Mouse (Mus musculus) forebrain, embryonic 16.5 days (tissue): Measurements from ENCODE around the gene Tmem88. TPM values are rescaled to one million over a fixed set of nuclear protein-coding genes. Genes with fewer than 3 reads are reported as not detected.

Source experiments
- ATAC-seq: fragments of 200-750 bp; cut with Nextera tagmentation; 2 replicates; pipeline ENCODE4 v1.8.0; 2017; ENCODE audit warnings: mild to moderate bottlenecking, moderate library complexity
- H3K27ac ChIP-seq: fragments of 300-500 bp; sonication (generic); 2 replicates; pipeline ENCODE4 v1.5.1; 2014; ENCODE audit warnings: low read length, control low read depth
- H3K27me3 ChIP-seq: fragments of 300-500 bp; sonication (generic); replicated peaks from 2 replicates; pipeline ENCODE4 v1.6.1; 2014; ENCODE audit warnings: low read length; ENCODE audit not compliant: control insufficient read depth, insufficient read depth
- H3K36me3 ChIP-seq: fragments of 300-500 bp; sonication (generic); 2 replicates; pipeline ENCODE4 v1.6.1; 2014; ENCODE audit not compliant: control insufficient read depth, insufficient read depth
- H3K4me1 ChIP-seq: fragments of 300-500 bp; sonication (generic); replicated peaks from 2 replicates; pipeline ENCODE4 v1.6.1; 2014; ENCODE audit warnings: low read length; ENCODE audit not compliant: control insufficient read depth, insufficient read depth
- H3K4me2 ChIP-seq: fragments of 300-500 bp; sonication (generic); 2 replicates; pipeline ENCODE4 v1.6.1; 2014; ENCODE audit warnings: mild to moderate bottlenecking, low read length, control low read depth
- H3K4me3 ChIP-seq: fragments of 300-500 bp; sonication (generic); replicated peaks from 2 replicates; pipeline ENCODE4 v1.5.1; 2014; ENCODE audit warnings: mild to moderate bottlenecking, low read length, control low read depth
- H3K9ac ChIP-seq: fragments of 300-500 bp; sonication (generic); replicated peaks from 2 replicates; pipeline ENCODE4 v1.6.1; 2014; ENCODE audit warnings: low read depth, low read length, control low read depth
- H3K9me3 ChIP-seq: fragments of 300-500 bp; sonication (generic); 2 replicates; pipeline ENCODE4 v1.6.1; 2016; ENCODE audit warnings: low read length; ENCODE audit not compliant: control insufficient read depth
- WGBS: fragments of 180-500 bp; shearing (Covaris S2); extraction: QIAGEN DNeasy Blood & Tissue Kit; methylation state at CpG from one replicate; pipeline ENCODE4 v1.1.7; 2014; 5-methylcytosine and 5-hydroxymethylcytosine counted together
- polyA plus RNA-seq: library from polyadenylated mRNA; unstranded; fragments of >200 nt; fragmentation: Nextera tagmentation; extraction: Ambion mirVana; gene quantifications from 2 replicates; pipeline ENCODE4 v1.2.1, GENCODE M21; 2015

The Tmem88 gene
- polyA plus RNA-seq, 1 experiment from 2014 or later: 5.9 TPM

GRCm38 (mm10) chr11:69375646-69376045 lies 22.4 kb downstream of the Tmem88 start:
- Histone ChIP-seq H3K36me3 (no peaks in the 10 kb centered on the region), H3K4me1 (peaks cover 24% of the 10 kb centered on the region), H3K9ac (no peak overlapping the region), H3K27me3 (no peaks in the 10 kb centered on the region), H3K4me2 (no peak overlapping the region), H3K27ac (no peak overlapping the region), H3K4me3 (no peak overlapping the region), H3K9me3 (no peaks in the 10 kb centered on the region)
- WGBS: 86% methylated on average over 4 of the region's 4 CpGs
- no peak for ATAC-seq

- peak overlapping the region; percentile 95 for H3K27ac ChIP-seq
- no peak for ATAC-seq
These were observed 24.6 kb downstream of the Tmem88 start for GRCm38 (mm10) chr11:69373223-69373965.

GRCm38 (mm10) chr11:69372780-69373170 lies 25.3 kb downstream of the Tmem88 start:
- Histone ChIP-seq H3K4me2 (no peak overlapping the region), H3K27me3 (no peaks in the 10 kb centered on the region), H3K9ac (no peak overlapping the region), H3K36me3 (no peaks in the 10 kb centered on the region), H3K4me1 (peaks cover 27% of the 10 kb centered on the region), H3K27ac (peak overlapping the region; percentile 95), H3K9me3 (no peaks in the 10 kb centered on the region), H3K4me3 (no peak overlapping the region)
- ATAC-seq: no peak
- 64% methylated on average over 3 of the region's 3 CpGs for WGBS

More at GRCm38 (mm10) chr11:69373223-69373965, 24.6 kb downstream of the Tmem88 start:
- peaks cover 27% of the 10 kb centered on the region for H3K4me1 ChIP-seq
- H3K9me3 ChIP-seq: no peaks in the 10 kb centered on the region
- no peak overlapping the region for H3K9ac ChIP-seq
- no peak overlapping the region for H3K4me3 ChIP-seq
- no peaks in the 10 kb centered on the region for H3K27me3 ChIP-seq
- WGBS: 92% methylated on average over 16 of the region's 16 CpGs
- no peak overlapping the region for H3K4me2 ChIP-seq
- H3K36me3 ChIP-seq: no peaks in the 10 kb centered on the region

- 29% methylated on average over 12 of the region's 12 CpGs for WGBS
- H3K27ac ChIP-seq: peak overlapping the region; percentile 95
- peak; percentile 43 for ATAC-seq
- H3K9ac ChIP-seq: peak overlapping the region; percentile 41; the same call in 1 of the 2 replicates
- H3K27me3 ChIP-seq: no peaks in the 10 kb centered on the region
- H3K36me3 ChIP-seq: no peaks in the 10 kb centered on the region
- peaks cover 27% of the 10 kb centered on the region for H3K4me1 ChIP-seq
- H3K4me3 ChIP-seq: peak overlapping the region; percentile 2; the same call in 1 of the 2 replicates
- H3K4me2 ChIP-seq: peak overlapping the region; percentile 45
- H3K9me3 ChIP-seq: no peaks in the 10 kb centered on the region
These were observed 25.8 kb downstream of the Tmem88 start for GRCm38 (mm10) chr11:69372056-69372779.

- ATAC-seq: peak; percentile 9; the same call in 1 of the 2 replicates
- WGBS: 28% methylated on average over 12 of the region's 12 CpGs
- Histone ChIP-seq H3K4me3 (peak overlapping the region; percentile 2; the same call in 1 of the 2 replicates), H3K4me2 (peak overlapping the region; percentile 45), H3K36me3 (no peaks in the 10 kb centered on the region), H3K27ac (peak overlapping the region; percentile 95), H3K9ac (peak overlapping the region; percentile 41), H3K4me1 (peaks cover 27% of the 10 kb centered on the region), H3K9me3 (no peaks in the 10 kb centered on the region), H3K27me3 (no peaks in the 10 kb centered on the region)
These were observed 26.4 kb downstream of the Tmem88 start for GRCm38 (mm10) chr11:69371601-69372000.

- H3K4me3 ChIP-seq: peak overlapping the region; percentile 21
- peaks cover 30% of the 10 kb centered on the region for H3K4me1 ChIP-seq
- ATAC-seq: no peak
- no peaks in the 10 kb centered on the region for H3K27me3 ChIP-seq
- peak overlapping the region; percentile 95 for H3K27ac ChIP-seq
- H3K9me3 ChIP-seq: no peaks in the 10 kb centered on the region
- H3K36me3 ChIP-seq: no peaks in the 10 kb centered on the region
- peak overlapping the region; percentile 41; the same call in 1 of the 2 replicates for H3K9ac ChIP-seq
- H3K4me2 ChIP-seq: peak overlapping the region; percentile 45
- 20% methylated on average over 9 of the region's 9 CpGs for WGBS
These were observed 27.2 kb downstream of the Tmem88 start for GRCm38 (mm10) chr11:69370817-69371215.

GRCm38 (mm10) chr11:69369990-69370816 lies 27.8 kb downstream of the Tmem88 start:
- peaks cover 36% of the 10 kb centered on the region for H3K4me1 ChIP-seq

GRCm38 (mm10) chr11:69369215-69369989 lies 28.6 kb downstream of the Tmem88 start, which contains the start of gene Chd3:
TSS of gene Chd3 (minus strand) at chr11:69369406.
- under 1% methylated on average over 19 of the region's 34 CpGs for WGBS
- Histone ChIP-seq H3K9ac (peak within 1 kb of the TSS; percentile 99), H3K4me1 (peaks cover 44% of the 10 kb centered on the region), H3K4me3 (peak within 1 kb of the TSS; percentile 67), H3K27me3 (no peaks in the 10 kb centered on the region), H3K9me3 (no peaks in the 10 kb centered on the region), H3K27ac (peak within 1 kb of the TSS; percentile 100), H3K4me2 (peak within 1 kb of the TSS; percentile 98), H3K36me3 (no peaks in the 10 kb centered on the region)
- no peak for ATAC-seq

More at GRCm38 (mm10) chr11:69369990-69370816, 27.8 kb downstream of the Tmem88 start:
- Histone ChIP-seq H3K4me3 (peak overlapping the region; percentile 67), H3K27ac (peak overlapping the region; percentile 100), H3K27me3 (no peaks in the 10 kb centered on the region), H3K4me2 (peak overlapping the region; percentile 98), H3K9me3 (no peaks in the 10 kb centered on the region), H3K9ac (peak overlapping the region; percentile 99), H3K36me3 (no peaks in the 10 kb centered on the region)
- 15% methylated on average over 2 of the region's 2 CpGs for WGBS
- no peak for ATAC-seq
